Mouse (Mus musculus) CD8-positive naive resting alpha-beta T cell, adult 2 months (primary cell): ENCODE results near the gene Rbmx.

ENCODE experiments used
- DNase-seq, 2 experiments: peaks; one replicate each; pipeline ENCODE4 v3.0.0; 2022; ENCODE audit warnings: low read depth in 2 of 2, low spot score in 2 of 2

Rbmx gene

DNA sequence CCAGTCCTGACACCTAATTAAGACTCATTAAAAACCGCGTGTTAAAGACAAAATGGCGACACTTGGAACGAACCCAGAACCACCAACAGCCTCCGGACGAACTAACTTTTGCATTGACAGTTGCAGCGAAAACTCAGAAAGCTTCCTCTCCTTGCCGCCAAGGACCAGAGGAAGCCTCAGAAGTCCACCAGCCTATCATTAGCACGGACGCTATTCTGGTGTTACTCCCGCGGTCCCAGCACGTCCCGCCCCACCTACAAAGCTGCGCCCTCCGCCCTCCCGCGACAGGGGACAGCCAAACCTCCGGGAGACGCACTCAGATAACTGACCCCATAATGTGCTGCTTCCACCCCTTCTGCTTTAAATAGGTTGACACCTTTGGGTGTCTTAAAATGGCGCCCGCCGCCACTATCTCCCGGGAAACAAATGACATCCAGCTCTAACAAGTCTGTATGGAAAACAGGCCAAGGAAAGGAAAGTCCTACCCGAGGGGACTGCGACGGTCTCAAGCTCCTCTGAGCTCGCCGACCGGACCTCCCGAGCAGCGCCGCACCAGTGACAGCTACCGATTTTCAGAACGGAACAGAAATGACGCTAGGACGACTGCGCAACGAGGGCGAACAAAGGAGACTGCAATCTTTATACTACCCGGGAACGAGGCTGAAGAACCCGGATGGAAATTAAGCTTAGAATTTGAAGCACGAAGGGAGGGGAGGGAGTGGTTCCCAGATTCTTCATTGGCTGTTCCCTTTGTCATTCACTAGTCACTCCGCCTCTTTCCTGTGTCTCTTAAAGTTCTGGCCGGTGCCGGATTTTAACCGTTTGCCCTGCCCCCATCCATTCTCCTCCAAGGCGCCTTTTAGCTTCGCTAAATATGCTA lies at the start of gene Rbmx:
Gene Rbmx (minus strand): TSS at position 670 of the 880 bp plus-strand sequence.
- peak; percentile 71 to 78 for DNase-seq

DNA sequence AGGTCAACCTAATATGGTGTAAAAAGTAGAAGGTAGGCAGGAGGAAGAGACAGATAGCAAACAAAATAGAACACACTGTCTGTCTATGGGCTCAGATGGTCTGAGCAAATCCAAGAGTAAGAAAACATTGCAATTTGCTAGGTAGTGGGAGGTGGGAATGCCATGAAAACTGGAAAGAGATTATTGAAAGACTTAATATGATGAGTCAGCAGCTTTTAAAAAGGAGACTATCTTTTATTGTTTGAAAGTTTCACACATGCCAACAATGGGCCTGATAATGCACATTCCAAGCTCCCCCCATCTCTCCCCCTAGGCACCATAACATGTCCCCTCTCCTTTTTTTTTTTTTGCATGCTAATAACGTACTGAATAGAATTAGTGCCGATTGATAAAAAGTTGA lies 41.1 kb upstream of the Rbmx start:
- no peak for DNase-seq

DNA sequence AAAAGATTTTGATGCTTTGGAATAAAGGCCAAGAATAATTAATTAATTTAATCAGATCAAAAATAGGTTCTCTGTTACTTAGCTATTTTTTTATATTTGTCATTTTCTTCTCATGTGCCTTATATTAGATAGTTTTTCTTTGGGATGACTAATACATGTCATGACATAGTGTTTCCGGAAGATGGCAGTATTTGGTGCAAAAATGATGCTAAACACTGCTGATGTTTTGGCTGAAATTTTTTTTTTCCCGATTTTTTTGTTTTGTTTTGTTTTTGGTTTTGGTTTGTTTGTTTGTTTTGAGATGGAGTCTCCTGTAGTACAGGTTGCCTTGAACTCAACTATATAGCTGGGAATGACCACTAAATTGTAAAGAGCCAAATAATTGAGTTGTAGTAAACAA lies 38.8 kb upstream of the Rbmx start:
- DNase-seq: no peak

DNA sequence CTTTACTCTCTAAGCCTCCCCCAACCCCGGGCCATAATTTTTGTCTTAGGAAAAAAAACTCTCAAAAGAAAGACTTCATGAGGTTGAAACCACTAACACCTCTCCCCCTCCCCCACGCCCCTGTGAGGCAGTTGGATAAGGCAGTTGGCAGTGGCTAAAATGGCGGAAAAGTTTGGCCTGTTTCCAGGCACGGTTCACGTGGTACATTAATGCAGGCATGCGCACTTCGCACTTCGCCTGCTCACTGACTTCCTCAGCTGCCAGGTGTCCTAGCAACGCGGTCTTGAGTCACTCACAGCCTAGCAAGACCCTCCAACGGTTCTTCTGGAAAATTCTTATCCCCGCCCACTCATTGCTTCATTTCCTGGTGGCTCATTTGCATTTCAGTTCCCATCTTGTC lies 15.9 kb upstream of the Rbmx start, which contains the start of gene Gm364:
Gene Gm364 (plus strand): TSS at position 386 of the 400 bp plus-strand sequence.
- no peak for DNase-seq

DNA sequence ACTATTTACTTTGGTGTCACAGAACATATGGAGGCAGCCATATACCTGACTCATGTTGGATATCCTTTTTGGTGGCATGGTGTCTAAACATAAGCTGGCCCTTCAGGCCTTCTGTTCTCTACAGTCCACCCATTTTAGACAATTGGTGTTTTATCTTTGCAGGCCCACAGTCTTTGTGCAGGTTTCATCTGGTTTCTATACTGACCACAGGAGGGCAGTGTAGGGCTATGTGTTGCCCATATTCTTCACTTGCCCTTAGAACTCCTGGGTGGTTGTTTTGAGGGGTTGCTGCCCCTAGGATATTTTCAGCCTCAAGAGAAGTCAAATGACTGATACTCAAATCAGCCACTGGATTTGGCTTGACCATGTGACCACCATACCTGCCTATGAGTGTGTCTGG lies 10.8 kb upstream of the Rbmx start:
- DNase-seq: no peak

DNA sequence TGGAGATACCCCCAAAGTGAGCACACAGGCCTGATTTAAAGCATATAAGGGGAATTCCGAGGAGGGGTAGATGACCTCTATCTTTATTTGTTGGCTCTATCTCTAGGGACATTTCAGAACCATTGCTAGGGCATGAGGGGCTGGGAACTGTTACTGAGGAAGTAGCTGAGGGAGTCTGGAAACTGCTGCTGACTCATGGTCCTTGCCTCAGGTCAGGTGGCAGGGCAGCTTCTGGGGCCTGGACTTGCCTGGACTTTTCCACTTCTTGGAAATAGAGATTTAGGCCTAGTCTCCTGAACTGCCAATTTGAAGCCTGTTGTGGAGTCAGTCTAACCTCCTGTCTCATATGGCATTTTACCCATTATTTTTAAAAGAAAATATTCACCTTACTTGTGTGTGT lies 8.6 kb upstream of the Rbmx start:
- DNase-seq: no peak

DNA sequence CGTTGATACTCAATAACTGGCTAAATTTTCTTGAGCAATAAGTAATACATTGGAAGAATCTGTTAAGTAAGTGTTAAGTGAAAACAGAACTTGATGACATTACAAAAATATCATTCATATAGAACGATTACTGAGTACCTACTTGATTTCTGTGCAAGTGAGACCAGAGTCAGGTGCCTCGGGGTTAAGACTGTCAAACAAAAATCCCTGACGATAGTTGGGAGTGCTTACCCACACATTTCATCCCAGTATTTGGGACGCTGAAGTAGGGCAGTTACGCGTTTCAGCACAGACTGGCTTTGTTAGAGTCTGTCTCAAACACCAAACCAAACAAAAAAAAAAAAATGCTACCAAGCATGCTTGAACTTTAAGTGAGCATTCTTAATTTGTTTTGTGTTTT lies 576 bp upstream of the Rbmx start:
- no peak for DNase-seq

DNA sequence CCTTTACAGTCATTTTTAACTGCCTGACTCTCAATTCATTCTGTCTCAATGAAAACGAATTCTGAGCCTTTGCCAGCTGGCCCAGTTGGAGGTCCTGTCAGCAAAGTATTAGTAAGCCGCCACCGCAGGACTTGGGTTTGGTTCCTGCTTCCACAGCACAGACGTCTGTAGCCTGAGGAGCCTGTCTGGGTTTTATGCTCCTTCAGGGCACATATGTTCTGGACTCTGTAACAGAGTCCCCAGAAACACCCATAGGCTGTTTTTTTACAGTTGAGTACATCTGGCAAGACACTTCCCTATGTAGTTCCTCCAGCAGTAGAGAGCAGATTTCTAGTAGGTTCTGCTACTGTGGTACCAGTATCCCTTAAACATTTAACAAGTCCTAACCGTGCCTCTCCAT lies 11.9 kb downstream of the Rbmx start:
- no peak for DNase-seq

DNA sequence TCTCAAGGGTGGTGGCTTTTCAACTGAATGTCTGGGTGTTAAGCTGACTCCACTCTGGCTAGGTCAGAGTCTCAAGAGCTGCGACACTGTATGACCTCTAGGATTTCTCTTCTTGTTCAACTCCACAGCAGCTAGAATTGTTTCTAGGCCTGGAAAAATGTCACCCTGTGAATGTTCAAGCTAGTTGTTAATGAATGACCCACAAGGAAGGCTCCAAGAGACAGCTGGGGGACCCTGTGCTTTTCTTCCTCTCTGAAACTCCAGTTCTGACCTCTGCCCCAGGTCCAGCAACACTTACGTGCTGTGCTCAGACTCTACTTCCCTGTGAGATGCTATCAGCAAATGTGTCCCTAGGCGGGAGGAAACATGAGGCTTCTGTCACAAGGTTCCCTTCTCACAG lies 14.3 kb downstream of the Rbmx start:
- no peak for DNase-seq

DNA sequence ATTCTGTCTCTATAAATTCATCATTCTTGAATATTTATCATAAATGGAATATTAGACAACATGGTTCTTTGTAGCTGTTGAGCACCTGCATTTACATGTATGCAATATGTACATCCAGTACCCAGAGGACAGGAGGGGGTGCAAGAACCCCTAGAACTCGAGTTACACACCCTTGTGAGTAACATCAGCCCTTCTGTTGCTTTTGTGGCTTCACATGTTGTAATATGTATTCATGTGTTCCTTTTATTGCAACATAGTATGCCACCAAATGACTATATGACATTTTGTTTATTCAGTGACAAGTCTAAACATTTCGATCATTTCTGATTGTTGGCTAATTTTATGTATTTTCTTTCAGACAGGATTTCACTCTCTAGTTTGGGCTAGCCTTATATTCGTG lies 15.7 kb downstream of the Rbmx start:
- no peak for DNase-seq

DNA sequence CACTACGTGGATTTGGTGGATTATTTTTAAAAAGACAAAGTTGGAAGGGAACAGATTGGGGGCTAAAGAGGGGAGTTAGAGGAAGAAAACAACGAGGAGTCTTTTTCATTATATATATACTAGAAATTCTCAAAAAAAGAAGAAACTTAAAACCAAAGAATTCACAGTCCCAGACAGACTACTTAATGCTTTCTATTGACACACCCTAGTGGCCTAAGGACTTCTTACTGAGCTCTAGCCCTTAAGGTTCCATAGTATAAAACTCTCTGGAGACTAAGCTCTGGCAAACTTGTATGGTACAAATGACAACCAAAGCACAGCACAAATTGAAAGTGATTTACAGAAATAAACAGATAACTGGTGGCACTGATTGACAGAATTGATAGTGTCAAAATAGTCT lies 18.8 kb downstream of the Rbmx start:
- DNase-seq: no peak

DNA sequence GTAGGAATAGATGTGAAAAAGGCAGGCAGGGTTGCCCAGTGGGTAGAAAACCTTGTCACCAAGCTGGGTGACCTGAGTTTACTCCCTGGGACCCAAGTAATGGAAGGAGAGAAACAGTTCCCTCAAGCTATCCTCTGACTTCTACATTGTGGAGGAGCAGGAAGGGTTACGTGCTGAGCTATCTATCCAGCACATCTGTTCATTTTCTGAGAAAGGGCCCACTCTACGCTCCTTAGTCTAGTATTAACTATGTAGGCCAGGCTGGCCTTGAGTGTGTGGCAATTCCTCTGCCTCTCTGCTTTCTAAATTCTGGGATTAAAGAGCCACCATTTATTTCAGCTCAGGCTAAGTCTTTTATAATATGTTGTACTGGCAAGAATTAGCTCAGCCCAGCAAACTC lies 19.3 kb downstream of the Rbmx start:
- DNase-seq: no peak

DNA sequence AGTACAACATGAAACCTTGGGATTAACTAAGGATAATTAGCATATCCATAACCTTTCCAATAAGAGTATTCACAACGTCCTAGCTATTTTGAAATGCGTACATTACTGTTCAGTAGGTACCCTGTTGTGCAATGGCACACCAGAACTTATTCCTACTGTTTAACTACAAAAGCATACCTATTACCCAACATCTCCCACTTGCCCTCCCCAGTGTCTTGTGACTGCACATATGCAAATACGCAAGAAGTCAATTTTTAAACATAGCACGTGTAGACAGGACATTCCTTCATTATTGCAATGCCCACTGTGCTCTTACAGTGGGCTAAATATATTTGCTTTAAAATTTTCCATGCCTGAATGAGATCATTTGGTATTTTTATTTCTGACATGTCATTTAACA lies 19.9 kb downstream of the Rbmx start:
- DNase-seq: no peak

DNA sequence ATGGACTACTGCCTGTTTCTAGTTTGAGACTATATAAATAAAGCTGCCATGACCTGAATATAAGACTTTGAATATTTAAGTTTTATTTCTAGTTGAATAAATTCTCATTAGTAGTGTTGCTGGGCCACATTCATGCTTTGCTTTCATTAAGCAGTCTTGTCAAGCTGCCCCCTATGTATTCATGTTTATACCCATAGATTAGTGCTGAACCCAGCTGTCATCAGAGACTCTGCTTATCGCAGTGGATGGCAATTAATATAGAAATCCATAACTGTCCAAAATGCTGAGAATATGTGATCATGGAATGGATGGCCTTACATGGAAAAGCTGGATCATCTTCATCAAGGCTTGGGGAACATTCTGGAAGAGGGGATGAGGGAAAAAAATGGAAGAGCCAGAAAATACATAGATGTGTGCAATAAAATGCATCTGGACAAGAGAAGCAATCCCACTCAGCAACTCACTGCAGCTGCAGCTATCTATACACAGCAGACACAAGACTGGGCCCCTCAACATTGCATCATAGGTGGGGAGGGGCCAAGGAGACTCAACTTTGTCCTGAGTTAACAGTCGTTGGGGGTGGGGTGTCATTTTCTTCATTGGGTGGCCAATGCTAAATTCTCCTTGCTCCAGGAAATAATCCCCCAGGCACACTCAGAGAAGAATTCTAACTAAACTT lies 27.8 kb downstream of the Rbmx start:
- no peak for DNase-seq

DNA sequence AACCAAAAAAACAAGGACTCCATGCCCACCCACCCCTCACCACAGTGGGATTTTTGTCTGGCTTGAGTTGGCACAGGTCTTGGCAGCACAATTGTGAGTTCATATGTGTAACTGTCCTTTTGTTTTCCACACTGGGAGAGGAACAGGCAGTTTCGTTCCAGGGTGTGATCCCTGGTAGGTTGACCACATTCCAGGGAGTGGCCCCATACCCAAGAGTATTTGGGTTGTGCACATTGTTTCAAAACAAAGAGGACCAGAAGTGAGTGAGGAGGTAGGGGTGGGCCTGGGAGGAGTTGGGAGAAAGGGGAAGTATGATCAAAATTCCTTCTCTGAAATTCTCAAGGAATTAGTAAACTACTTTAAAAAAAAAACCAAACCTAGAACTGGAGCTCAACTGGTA lies 33.5 kb downstream of the Rbmx start:
- no peak for DNase-seq

DNA sequence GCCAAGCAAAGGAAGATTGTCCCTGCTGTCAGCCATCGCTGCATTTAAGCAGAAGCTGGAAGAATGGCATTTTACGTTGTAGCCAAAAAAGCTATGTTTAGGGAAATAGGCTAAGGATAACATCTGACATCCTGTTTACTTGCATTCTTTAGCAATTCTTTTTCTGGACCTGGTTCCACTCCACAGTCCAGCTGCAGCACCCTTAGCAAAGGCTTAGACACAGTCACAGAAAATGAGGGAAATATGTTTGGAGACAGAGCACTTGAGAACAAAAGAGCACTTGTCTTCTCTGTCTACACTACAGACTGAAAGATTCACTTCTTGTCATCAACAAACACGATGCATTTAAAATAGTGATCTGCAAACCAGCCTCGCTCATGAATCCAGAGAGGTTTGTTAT lies 53.6 kb downstream of the Rbmx start:
- no peak for DNase-seq

DNA sequence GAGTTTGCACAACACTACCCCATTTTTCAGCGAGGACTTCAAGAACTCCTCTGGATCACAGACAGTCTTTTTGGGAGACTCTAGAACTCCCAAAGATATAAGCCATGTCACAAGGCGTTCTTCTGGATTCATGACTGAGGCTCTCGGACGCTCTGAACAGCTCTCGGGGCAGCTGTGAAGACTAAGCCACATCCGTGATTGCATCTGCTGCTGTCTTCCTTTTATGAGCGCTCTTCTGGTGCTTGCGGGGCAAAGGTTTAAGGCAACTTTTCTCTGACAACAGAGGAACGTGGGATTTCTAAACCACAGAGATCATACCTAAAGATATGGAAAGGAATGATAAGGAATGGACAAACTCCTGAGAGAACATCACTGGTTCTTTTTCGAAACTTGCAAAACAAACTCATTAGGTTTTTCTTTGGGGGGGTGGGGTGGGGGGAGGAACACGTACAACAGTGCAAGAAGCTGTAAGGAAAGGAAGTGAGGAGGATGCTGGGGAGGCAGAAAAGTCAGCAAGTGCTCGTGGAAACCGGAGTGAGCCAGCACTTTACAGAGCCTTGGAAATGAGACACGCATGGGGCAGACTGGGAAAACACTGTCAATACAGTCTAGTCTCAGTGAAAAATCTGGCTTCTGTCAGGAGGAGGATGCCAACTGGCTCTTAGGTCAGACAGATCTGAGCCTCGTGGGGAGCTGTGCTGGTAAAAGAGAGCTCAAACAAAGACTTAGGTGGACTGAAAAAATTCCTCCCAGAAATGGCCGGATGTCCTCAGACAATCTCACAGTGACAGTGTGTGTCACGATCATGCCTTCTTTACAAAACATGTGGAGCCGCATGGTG lies 54.2 kb downstream of the Rbmx start, which contains the start of gene Arhgef6:
Gene Arhgef6 (minus strand): TSS at position 359 of the 841 bp plus-strand sequence.
- peak; percentile 13 to 23 for DNase-seq

DNA sequence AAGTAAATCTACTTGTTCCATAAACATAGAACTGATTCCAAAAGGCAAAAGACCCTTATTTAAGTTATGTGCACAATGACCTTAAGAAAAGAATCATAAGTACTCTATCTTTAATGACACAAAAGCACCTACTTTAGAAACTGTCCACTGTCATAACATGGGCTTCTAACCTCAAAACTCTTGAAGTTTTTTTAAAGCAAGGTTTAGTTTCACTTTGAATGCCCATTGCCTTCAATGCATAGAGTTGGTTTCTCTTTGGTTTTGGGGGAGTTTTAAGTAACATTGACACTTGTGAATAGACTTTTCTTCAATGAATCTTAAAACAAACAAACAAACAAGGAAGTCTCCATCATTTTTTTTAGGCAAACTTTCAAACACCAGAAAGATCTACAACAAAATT lies 55.3 kb downstream of the Rbmx start:
- no peak for DNase-seq

DNA sequence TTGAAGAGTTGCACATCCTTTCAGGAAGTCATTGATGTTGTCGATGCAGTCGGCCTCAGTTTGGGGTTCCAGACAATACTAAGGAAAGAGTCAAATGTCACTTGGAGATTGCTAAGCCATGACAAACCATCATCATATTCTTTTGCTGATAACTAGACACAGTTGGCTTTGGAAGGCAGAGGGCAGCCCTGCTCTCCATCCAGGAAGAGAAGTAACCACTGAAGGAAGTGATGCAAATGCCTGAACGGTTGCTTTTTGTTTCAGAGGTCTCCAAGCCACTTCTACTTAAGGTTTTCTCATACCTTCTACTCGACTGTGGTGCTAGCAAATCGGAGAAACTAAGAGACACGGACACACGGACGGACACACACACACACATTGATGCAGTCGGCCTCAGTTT lies 55.9 kb downstream of the Rbmx start:
- peak in 1 of 2 experiments; percentile 8 for DNase-seq

DNA sequence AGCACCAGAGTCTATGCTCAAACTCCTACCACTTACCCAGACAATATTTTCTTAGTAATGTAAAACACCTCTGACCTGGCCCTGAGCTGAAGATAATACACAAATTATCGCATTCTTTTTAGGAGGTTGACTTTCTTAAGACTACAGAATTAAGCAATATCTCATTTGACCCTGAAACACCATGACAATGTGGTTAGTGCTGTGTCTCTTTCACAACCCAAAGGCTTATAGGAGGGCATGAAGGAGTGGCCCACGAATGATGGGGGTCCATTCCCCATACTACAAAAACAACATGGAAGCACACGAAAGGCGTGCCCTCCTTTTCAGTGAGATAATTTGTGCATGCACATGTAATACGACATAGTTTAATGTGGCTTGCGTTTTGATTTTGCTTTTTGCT lies 57.5 kb downstream of the Rbmx start:
- DNase-seq: no peak
